Mouse (Mus musculus): Measurements from ENCODE around the gene Rap1gap.

Rap1gap gene

DNA sequence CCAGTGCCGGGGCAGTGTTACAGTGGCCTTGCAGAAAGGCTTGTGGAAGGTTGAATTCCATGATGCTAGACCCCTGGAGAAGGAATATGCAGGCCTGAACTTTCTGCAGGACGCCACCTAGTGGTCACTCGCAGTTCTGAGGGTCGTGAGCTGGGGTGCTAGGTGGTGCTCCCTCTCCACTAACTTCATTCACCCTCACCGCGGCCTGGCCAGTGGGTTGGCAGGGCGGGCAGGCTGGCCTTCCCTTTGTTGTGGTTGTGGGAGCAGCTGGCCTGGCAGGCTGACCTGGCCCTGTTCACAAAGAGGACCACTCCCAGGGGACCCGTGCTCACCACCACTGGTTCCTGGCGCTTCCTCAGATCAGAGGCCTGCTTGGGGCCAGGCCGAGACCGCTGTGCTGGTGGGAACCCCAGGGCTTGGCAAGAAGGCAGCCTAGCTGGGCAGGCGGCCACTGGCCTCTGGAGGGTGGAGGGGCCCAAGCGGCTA lies 80.0 kb downstream of the Rap1gap start:
- peak; percentile 22 for DNase-seq (ENCODE audit: low read depth)

DNA sequence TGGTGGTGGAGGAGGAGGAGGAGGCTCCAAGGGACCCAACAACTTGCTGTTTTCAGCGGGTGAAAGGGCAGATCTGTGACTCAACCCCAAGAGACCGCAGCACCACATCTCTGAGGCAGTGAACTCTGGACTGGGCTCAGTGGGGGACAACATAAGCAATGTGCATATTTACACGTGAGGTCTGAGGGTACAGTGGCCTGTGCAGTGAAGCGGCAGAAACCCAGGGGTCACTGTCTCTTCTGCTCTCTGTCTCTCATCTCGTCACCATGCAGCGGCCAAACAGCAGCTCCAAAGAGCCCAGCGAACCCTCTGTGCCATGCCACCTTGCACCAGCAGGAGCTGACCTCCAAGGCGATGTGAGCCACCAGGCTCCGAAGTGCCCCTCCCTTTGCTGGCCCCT lies 82.6 kb downstream of the Rap1gap start:
- no peak for DNase-seq (ENCODE audit: low read depth)

DNA sequence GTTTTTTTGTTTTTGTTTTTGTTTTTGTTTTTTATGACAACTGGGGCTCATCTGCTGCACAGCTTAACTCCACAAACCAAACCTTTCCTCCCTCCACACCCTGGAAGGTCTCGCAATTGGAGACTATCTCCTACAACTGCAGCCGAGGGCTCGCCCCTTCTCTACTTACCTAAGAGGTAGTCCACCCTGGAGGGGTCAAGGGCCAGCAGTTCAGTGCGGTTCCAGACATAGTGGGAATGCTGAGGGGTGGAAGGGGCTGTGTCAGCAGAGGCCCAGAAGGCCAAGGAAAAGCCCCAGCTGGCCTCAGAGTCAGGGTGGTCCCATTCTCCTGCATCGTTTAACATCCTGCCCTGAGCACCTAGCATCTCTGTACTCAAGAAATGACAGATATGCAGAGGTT lies 83.1 kb downstream of the Rap1gap start:
- DNase-seq (ENCODE audit: low read depth) = no peak

DNA sequence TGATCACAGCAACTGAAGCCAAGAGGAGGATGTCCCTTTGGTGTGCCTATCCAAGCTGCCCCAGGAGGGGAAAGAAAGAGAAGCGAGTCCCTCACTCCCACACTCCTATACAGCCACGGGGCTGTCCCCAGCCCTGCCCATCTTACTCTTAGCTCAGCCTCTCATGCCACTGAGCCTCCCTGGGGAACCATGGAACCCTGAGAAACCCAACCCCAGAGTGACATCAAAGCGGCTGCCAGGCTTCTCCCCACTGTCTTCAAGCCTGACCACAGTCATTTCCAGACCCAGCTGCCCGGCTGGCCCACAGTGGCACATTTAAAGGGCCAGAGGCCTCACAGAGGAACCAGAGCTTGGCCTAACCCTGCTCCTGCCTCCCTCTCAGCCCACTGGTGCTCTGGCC lies 84.2 kb downstream of the Rap1gap start:
- DNase-seq (ENCODE audit: low read depth) = no peak

DNA sequence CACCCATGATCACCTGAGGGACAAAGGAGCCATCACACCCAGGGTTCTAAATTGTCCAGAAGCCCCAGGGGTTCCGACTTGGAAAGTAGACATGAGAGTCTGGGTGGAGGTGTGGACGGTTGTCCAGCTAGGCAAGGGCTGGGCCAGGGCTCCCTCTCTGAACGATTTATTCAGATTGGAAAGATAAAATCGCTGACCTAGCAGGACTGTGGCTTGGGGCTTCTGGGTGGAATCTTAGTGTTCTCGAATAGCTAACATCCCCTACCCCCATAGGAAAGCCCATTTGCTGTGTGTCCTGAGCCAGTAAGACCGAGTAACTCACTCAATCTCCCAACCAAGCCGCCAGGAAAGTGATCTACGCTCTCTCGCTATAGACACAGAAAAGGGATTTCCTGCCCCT lies 85.2 kb downstream of the Rap1gap start:
- no peak for DNase-seq (ENCODE audit: low read depth)

DNA sequence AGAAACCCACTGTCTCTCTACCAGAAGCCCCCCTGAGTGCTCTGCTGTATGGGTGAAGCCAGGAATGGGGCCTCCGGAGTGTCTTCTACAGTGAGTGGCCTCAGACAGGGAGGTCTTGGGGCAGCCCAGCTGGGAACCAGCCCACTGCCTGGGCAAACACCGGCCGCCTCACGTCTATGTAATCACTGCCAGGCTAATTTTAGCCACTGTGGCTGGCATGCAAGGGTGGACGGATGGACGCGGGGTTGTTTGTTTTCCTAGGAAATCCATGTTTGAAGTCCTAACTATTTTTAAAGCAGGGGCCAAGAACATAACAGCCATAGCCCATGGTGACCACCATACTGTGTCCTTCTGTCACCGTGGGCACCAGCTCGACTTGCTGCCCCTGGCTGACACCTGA lies 85.6 kb downstream of the Rap1gap start:
- no peak for DNase-seq (ENCODE audit: low read depth)

DNA sequence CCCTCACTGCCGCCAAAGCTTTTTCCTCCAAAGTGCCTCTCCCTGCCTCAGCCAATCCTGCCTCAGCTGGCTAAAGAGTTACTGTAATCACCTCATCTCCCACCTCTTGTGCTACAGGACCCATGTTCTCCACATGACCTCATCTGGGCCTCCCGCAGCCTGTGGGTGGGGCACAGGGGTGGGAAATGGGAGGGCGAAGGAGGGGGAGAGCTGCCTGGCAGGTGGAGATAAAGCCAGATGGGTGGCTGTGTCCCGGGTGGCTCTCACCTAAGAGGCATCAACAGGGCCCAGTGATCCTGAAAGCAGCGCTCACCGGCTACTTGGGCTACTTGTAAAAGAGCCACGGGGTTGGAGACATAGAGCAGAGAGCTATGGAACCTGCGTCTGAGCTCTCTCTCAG lies 86.8 kb downstream of the Rap1gap start:
- no peak for DNase-seq (ENCODE audit: low read depth)

DNA sequence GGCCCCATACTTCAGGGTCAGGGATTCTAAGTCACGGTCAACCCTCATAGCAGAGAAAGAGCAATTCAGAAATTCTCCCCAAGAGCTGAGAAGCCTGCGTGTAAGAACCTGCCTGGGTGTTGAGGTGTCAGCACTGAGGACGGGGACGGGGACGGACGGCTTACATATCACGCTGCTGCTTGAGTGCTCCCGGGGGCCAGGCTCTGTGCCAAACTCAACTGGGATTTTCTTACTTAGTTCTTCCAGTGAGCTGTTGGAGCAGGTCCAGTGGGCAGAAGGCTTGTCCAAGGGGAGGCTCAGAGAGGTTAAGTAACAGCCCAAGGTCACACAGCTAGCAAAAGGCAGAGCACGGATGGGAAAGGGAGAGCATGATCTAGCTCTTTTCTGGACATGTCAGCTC lies 87.2 kb downstream of the Rap1gap start:
- DNase-seq (ENCODE audit: low read depth) = no peak

DNA sequence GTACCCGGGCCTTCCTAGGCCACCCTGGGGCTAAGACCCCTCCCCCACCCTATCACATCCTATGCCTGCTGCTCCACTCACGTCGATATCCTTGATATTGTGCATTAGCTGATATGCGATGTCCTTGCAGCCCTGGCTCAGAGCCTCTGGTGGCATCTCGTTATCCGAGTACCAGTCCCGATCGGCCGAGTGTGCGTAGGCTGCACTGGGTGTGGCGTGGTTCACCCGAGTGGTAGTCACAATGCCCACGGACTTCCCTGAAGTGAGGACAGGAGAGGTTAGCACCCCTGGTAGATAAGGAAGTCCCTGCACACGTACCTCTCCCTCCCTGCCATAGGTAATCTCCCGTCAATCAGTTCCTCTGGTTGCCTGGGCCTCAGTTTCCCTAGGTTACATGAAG lies 87.9 kb downstream of the Rap1gap start:
- no peak for DNase-seq (ENCODE audit: low read depth)

DNA sequence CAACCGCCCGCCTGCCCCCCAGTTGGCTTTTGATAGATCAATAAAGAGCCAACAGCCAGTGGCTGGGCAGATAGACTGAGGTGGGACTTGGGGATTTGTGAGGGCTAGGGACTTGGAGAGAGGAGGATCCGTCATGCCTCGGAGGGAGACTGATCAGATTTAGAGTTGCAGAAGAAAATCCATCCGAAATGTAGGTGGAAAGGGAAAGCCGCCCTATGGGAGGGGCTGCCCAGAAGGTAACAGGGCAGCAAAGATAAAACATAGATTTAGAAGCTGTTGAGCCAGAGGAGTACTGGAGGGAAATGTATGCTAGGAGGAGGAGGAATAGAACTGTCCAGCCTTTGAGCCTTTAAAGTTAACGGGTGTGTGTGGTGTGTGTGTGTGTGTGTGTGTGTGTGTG lies 88.7 kb downstream of the Rap1gap start:
- no peak for DNase-seq (ENCODE audit: low read depth)

DNA sequence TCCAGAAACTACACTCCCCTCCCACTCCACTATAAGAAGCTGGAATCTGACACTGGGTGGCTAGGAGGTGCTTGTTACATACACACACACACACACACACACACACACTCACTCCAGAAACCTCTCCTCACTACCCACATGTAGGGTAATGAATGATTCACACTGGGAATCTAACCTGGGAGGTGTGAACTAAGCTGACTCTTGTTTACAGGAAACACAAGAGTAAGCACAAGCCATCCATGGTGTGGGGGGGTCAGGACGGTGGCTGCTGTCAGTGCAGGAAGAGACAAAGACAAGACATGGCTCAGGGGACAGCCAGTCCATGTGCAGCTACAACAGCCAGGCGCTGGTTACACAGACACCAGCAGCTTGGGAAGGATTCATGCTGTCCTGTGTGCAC lies 89.9 kb downstream of the Rap1gap start:
- DNase-seq (ENCODE audit: low read depth) = no peak

DNA sequence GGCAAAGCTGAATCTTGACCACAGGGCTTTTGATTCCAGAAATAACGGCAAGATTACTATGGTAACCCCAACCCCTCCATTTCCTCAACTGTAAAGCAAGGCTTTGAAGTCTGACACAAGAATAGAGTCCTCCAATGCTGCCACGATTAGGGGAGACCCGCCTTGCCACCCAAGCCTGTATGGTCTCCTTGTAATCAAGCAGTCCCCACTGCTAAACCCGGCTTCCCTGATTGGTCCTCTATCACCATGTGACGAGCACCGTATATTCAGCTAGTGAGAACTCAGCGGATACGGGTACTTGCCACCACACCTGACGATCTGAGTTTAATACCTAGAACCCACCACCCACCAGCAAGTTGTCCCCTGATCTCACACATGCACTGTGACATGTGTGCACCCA lies 98.4 kb downstream of the Rap1gap start:
- peak; percentile 12 for DNase-seq (ENCODE audit: low read depth)

DNA sequence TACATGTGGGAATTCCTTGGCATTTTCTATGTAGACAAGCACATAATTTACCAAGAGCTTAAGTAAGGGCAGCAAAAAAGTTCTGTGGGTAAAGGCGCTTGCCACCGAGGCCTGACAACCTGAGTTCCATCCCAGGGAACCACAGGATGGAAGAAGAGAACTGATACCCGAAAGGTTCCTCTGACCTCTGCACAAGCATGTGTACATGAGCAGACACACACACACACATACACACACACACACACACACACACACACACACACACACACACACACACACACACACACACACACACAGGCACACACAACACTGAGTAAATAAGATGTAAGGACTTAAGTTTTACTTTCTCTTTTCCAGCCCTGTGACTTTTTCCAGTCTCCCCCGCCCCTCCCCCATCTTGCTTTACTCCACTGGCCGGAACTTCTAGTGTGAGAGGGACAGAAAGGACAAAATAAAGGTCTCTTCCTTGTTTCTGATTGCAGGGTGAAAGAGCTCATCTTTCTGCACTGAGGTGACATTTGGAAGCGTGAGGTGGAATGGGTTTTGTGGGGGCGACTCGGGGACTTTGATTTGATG lies 99.5 kb downstream of the Rap1gap start:
- peak; percentile 39 for DNase-seq (ENCODE audit: low read depth)

DNA sequence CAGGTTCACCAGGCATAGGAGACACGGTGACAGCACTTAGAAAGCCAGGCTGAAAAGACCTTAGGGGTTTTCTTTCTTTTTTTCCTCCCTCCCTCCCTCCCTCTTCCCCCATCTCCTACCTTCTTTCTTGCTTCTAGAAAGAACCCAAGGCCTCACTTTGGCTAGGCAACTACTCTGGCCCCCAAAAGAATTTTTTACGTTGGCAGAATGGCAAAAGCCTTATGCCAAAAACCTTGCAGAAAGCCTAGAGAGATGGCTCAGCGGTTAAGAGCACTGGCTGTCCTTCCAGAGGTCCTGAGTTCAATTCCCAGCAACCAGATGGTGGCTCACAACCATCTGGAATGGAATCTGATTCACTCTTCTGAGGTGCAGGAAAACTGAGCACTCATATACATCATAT lies 100.1 kb downstream of the Rap1gap start:
- no peak for DNase-seq (ENCODE audit: low read depth)

DNA sequence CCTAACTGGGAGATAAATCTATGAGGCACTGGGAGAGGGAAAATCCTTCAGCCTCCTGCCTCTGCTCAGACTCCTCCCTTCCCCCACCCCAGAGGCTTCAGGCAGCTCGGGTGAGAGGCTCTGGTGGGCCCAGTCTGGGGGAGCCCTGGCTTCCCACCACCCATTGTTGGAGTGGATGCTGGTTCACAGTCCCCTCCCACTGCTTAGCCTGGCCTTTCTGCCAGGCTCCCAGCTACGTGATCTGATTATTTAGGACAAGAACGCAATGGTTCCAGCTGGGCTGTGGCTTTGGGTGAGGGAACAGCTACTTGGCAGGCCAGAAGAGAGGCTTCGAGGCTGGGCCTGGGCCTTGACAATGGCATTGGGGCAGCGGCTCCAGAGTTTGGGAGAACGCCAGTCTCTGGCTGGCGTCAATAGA lies 101.0 kb downstream of the Rap1gap start:
- no peak for DNase-seq (ENCODE audit: low read depth)

DNA sequence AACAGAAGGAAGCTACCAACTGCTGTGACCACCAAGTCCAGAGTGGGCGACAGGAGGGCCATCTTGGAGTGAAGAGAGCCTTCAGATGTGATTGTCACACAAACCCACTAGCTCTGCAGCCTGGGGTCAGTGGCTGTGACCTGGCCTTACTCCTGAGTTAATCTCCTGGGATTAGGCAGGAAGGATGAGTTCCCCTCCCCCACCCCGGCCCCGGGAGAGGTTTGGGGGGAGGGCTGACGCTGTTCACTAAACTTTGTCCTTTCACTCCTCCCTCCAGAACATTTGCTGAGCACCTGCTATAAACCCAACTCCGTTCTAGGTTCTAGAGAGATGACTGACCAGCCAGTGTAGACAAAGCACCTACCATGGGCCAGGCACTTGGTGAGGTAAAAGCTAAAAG lies 101.8 kb downstream of the Rap1gap start:
- no peak for DNase-seq (ENCODE audit: low read depth)

DNA sequence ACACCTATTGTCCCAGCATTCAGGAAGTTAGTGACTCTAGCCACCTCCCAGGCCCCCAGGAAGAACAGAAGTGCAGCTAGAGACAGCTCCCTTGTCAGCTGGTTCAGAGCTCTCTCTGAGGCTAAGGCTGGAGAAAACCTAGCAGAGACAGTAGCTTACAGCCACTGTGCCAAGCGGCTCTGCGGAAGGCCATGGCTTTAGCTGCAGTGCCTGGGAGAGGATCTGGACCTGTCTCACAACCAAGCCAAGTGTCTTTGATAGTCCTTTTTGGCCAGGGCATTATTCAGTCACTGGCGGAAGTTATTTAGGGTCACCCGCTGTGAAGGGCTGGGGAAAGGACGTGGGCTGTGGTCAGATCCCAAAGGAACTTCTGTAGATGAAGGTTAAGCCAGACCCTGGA lies 103.9 kb downstream of the Rap1gap start:
- no peak for DNase-seq (ENCODE audit: low read depth)

DNA sequence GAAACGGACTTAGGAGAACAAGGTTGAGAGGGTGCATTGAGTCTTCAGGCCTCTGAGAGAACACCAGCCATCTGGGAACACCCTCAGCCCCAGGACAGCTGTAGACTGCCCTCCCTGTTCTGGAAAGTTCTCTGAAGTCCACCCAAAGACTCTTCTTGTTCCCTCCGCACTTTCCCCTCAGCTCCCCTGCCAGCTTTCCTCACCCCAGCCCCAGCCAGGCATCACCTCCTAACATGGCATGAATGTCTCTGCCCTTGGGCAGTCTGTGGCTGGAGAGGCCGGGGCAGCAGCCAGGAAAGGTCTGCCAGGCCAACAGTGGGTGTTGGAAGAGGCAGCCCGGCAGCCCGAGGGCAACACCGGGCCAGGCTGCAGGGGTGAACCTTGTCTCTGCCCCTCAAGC lies 104.3 kb downstream of the Rap1gap start:
- no peak for DNase-seq (ENCODE audit: low read depth)

DNA sequence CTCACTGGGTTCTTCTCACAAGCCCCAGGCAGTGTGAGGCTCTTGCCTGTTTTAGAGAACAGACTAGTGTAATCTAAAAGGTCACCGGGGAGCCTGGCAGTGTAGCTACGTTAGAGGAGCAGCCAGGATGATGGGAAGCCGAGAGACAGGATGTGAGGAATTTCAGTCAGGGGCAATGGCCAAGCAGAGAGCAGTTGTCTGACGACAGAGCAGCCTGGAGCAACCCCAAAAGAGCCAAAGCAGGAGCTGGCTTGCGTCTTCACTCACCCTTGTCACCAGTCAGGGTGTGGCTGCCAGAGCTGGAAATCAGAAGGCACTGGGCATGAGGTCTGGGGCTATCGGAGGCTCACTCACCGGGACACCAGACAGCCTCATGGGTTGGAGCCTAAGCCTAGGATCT lies 105.1 kb downstream of the Rap1gap start:
- DNase-seq (ENCODE audit: low read depth) = no peak

DNA sequence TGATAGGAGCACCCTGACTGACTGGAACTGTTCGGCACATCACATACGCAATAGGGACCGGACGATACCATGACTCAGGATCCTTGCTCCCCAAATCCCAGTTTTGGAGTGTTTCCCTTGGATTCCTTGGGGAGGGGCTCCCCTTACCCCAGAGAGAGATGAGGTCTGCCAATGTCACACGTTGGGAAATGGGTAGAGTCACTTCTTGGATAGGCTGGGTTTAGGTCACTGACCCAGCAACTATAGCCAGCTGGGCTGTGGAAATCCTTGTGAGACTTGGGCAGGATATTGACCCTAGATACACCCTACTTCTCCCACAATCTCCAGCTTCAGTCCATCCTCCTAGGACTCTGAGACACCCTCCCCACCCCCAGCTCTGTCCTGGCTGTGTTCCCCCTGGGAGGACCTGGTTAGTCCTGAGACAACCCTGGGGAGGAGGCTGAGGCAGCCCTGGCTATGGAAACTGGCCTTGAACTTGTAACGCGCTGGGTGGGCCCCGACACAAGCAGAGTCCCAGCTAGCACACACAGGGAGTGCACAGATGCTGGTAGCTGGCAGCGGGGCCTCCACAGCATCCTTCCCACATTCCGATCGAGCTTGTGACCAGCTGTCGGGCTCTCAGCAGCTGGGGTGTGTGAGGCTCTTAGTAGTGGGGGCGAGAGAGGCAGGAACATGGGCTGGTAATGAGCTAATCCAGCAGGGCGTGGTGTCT lies 106.5 kb downstream of the Rap1gap start:
- no peak for DNase-seq (ENCODE audit: low read depth)

DNA sequence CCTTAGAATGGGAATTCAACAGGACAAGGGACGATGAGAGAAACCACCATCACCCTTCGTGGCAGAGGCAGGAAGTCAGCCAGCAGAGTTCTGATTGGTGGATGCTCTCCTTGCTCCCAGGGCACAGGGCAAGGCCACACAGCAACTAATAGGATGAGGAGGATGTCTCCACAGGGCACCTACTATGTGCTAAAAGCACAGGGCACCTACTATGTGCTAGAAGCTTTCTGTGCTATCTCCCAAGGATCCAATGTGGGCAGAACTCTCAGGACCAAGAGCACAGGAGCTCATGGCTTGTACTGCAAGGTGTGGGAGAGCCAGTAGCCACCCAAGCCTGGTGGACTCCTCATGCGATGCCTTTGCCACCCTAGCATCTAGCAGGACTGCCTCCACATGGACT lies 107.2 kb downstream of the Rap1gap start:
- no peak for DNase-seq (ENCODE audit: low read depth)

DNA sequence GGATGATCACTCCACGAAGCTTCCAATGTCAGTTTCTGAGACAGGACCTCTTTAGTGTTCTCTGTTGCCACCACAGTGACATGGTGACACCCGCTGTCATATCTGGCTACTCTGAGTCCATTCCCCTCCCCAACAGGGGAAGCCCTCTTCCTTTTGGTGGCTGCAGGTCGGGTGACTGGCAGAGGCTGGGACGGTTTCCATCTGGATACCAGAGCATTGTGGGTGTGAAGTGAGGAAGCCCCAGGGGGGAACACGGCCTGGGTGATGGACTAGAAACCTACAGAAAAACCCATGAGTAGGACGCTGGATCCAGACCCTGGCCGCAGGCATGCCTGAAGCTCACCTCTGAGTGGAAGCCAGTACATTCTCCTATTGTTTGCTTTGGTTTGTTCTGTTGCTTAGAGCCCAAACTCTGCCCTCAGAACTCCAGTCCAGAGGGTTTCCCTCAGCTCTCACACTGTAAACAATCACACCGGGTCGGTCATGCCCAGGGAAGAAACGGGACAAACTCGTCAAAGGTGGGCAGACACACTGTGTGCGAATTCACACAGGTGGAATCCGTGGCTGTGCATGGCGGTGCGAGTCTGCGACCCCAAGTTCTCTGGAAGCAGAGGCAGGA lies 108.0 kb downstream of the Rap1gap start:
- no peak for DNase-seq (ENCODE audit: low read depth)

DNA sequence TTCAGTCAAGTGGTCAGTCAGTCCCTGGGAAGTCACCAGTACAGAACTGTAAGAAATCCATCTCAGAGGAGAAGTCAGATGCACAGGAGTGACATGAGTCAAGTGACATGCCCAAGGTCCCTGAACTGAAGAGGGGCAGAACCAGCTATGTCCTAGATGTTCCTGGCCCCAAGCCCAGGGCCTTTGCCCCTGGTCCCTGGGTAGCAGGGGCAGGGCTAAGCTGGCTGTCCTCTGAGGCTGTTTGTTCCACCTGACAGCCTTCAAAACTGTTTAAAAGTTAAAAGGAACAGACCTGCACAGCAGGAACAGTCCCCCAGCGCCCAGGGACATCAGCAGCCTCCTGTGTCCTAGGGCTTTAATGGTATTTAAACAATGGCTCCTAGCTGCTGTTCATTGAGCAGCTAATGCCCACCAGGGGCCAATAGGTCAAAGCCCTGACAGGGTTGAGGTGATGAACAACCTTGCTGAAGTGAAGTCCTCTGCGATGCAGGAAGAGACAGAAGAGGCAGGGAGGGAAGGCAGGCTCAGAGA lies 108.9 kb downstream of the Rap1gap start:
- no peak for DNase-seq (ENCODE audit: low read depth)

All from induced T-regulatory cell, adult 2 months (primary cell).